ENCODE assay signal across 29 mouse cellular contexts in genomic region chr3:89327371-89327870, GRCm38 (mm10). TPM values are rescaled to one million over a fixed set of nuclear protein-coding genes. Genes with fewer than 3 reads are reported as not detected.
DNase-seq lines count a peak whose midpoint lies in the region; ATAC-seq and TF ChIP-seq lines count a peak whose summit lies in the region.
"Had no signal": no experiment of that assay in that cellular context is flagged by ENCODE, and none has a peak within 500 bp of the region (broad histone marks: within the 10 kb centered on the region; RNA-seq: fewer than 3 reads in every experiment).

No protein-coding gene starts in this region.

- no peak overlapping the region for H3K9ac ChIP-seq in hindbrain, embryonic 11.5 days (ENCODE audit: low read depth, low read length)
- no peak overlapping the region for H3K9ac ChIP-seq in hindbrain, embryonic 16.5 days (ENCODE audit: low read depth, low read length)
- no peak overlapping the region for H3K9ac ChIP-seq in midbrain, embryonic 12.5 days (replicated peaks)
- no peak overlapping the region for H3K9ac ChIP-seq in midbrain, postnatal 0 days (replicated peaks; ENCODE audit: low read length, poor library complexity, severe bottlenecking)
- peak overlapping the region; percentile 44; the same call in 1 of the 2 replicates for H3K9ac ChIP-seq in ES-Bruce4 (ENCODE audit: low read depth, poor library complexity, severe bottlenecking)
- H3K9ac ChIP-seq in hindbrain, embryonic 14.5 days = peak overlapping the region; percentile 18; the same call in 1 of the 2 replicates
- H3K9ac ChIP-seq: embryonic facial prominence, embryonic 12.5 days; liver, embryonic 13.5 days; lung, embryonic 15.5 days had no signal

- TF ChIP-seq POLR2A in ES-Bruce4 (IDR thresholded peaks at IDR 0.05; ENCODE audit: insufficient read depth, low read length) = no peak

- H3K9me3 ChIP-seq in hindbrain, embryonic 11.5 days (ENCODE audit: control insufficient read depth, low read length) = no peaks in the 10 kb centered on the region
- no peaks in the 10 kb centered on the region for H3K9me3 ChIP-seq in hindbrain, embryonic 16.5 days (ENCODE audit: control insufficient read depth, low read length)
- no peaks in the 10 kb centered on the region for H3K9me3 ChIP-seq in midbrain, embryonic 12.5 days
- H3K9me3 ChIP-seq in midbrain, postnatal 0 days (ENCODE audit: low read length) = no peaks in the 10 kb centered on the region
- no peaks in the 10 kb centered on the region for H3K9me3 ChIP-seq in ES-Bruce4 (replicated peaks; ENCODE audit: control insufficient read depth, insufficient read depth, low read length, poor library complexity, severe bottlenecking)
- no peaks in the 10 kb centered on the region for H3K9me3 ChIP-seq in hindbrain, embryonic 14.5 days (ENCODE audit: control insufficient read depth, low read length)
- H3K9me3 ChIP-seq: embryonic facial prominence, embryonic 12.5 days; liver, embryonic 13.5 days; lung, embryonic 15.5 days had no signal

- peak overlapping the region; percentile 49 for H3K27ac ChIP-seq in hindbrain, embryonic 11.5 days (ENCODE audit: low read depth, low read length)
- no peak overlapping the region for H3K27ac ChIP-seq in hindbrain, embryonic 16.5 days (ENCODE audit: low read depth, low read length)
- H3K27ac ChIP-seq in midbrain, embryonic 12.5 days (replicated peaks) = peak overlapping the region; percentile 43
- no peak overlapping the region for H3K27ac ChIP-seq in midbrain, postnatal 0 days (ENCODE audit: low read depth, low read length)
- H3K27ac ChIP-seq in ES-Bruce4 (ENCODE audit: insufficient read depth, low read length) = peak overlapping the region; percentile 44
- H3K27ac ChIP-seq in hindbrain, embryonic 14.5 days = no peak overlapping the region
- H3K27ac ChIP-seq: embryonic facial prominence, embryonic 12.5 days; liver, embryonic 13.5 days; lung, embryonic 15.5 days; macrophage had no signal

- peak; percentile 22 for DNase-seq in hindbrain, embryonic 11.5 days (ENCODE audit: low spot score)
- DNase-seq in midbrain, postnatal 0 days (ENCODE audit: low spot score) = no peak
- no peak for DNase-seq in hindbrain, embryonic 14.5 days (ENCODE audit: low spot score)
- DNase-seq in left cerebral cortex, postnatal 10 days (ENCODE audit: extremely low spot score in 1 of 2, low spot score in 2 of 2) = no peak
- DNase-seq in heart, adult 9 months (ENCODE audit: low spot score in 2 of 2) = no peak
- DNase-seq: adrenal gland, adult 8-10 months; cerebellum, adult 8-10 months; gastrocnemius, postnatal 36 days; kidney, postnatal 10 days; liver, embryonic 13.5 days; right cerebral cortex, postnatal 14 days; thymus, adult 2 months had no signal

- ATAC-seq in hindbrain, embryonic 11.5 days (ENCODE audit: low FRiP score) = peak; percentile 8; the same call in 1 of the 2 replicates
- no peak for ATAC-seq in hindbrain, embryonic 16.5 days
- no peak for ATAC-seq in midbrain, embryonic 12.5 days (ENCODE audit: low FRiP score, low read depth)
- ATAC-seq in midbrain, postnatal 0 days (ENCODE audit: low FRiP score) = no peak
- no peak for ATAC-seq in hindbrain, embryonic 14.5 days (ENCODE audit: low FRiP score)
- ATAC-seq: CD4-positive, CD25-positive, alpha-beta regulatory T cell, adult 4 months; forebrain, embryonic 14.5 days; intestine, embryonic 16.5 days had no signal

- TF ChIP-seq EP300 in ES-Bruce4 (IDR thresholded peaks at IDR 0.05; ENCODE audit: insufficient read depth, low read depth, low read length) = no peak

- H3K4me3 ChIP-seq in hindbrain, embryonic 11.5 days (ENCODE audit: low read depth, low read length) = no peak overlapping the region
- no peak overlapping the region for H3K4me3 ChIP-seq in hindbrain, embryonic 16.5 days (ENCODE audit: low read length)
- no peak overlapping the region for H3K4me3 ChIP-seq in midbrain, embryonic 12.5 days
- H3K4me3 ChIP-seq in midbrain, postnatal 0 days (ENCODE audit: low read depth, low read length) = no peak overlapping the region
- H3K4me3 ChIP-seq in ES-Bruce4 (ENCODE audit: low read depth, low read length) = no peak overlapping the region
- H3K4me3 ChIP-seq in hindbrain, embryonic 14.5 days (replicated peaks; ENCODE audit: low read length) = no peak overlapping the region
- H3K4me3 ChIP-seq: embryonic facial prominence, embryonic 12.5 days; erythroblast, embryonic 14.5 days; liver, embryonic 13.5 days; lung, embryonic 15.5 days had no signal

- peaks cover 12% of the 10 kb centered on the region for H3K4me1 ChIP-seq in hindbrain, embryonic 11.5 days (replicated peaks; ENCODE audit: control insufficient read depth, insufficient read depth, low read length)
- peaks cover under 1% of the 10 kb centered on the region for H3K4me1 ChIP-seq in hindbrain, embryonic 16.5 days (ENCODE audit: control insufficient read depth, insufficient read depth, low read depth, low read length)
- peaks cover 37% of the 10 kb centered on the region for H3K4me1 ChIP-seq in midbrain, embryonic 12.5 days
- peaks cover 3% of the 10 kb centered on the region; the same call in 1 of the 2 replicates for H3K4me1 ChIP-seq in midbrain, postnatal 0 days (ENCODE audit: insufficient read depth, low read length)
- H3K4me1 ChIP-seq in ES-Bruce4 (ENCODE audit: control insufficient read depth, insufficient read depth, low read length) = peaks cover 11% of the 10 kb centered on the region
- H3K4me1 ChIP-seq in hindbrain, embryonic 14.5 days (replicated peaks; ENCODE audit: control insufficient read depth, insufficient read depth, low read length) = peaks cover 32% of the 10 kb centered on the region

- no peaks in the 10 kb centered on the region for H3K36me3 ChIP-seq in hindbrain, embryonic 11.5 days (ENCODE audit: control insufficient read depth, insufficient read depth, low read length)
- no peaks in the 10 kb centered on the region for H3K36me3 ChIP-seq in hindbrain, embryonic 16.5 days (ENCODE audit: control insufficient read depth, insufficient read depth, low read length)
- no peaks in the 10 kb centered on the region for H3K36me3 ChIP-seq in midbrain, embryonic 12.5 days
- no peaks in the 10 kb centered on the region for H3K36me3 ChIP-seq in midbrain, postnatal 0 days (ENCODE audit: insufficient read depth, low read length)
- no peaks in the 10 kb centered on the region for H3K36me3 ChIP-seq in ES-Bruce4 (ENCODE audit: control insufficient read depth, insufficient read depth, low read length, poor library complexity, severe bottlenecking)
- no peaks in the 10 kb centered on the region for H3K36me3 ChIP-seq in hindbrain, embryonic 14.5 days (replicated peaks; ENCODE audit: control insufficient read depth, insufficient read depth)
- H3K36me3 ChIP-seq: embryonic facial prominence, embryonic 12.5 days; liver, embryonic 13.5 days; lung, embryonic 15.5 days had no signal

- H3K27me3 ChIP-seq in hindbrain, embryonic 11.5 days (ENCODE audit: control insufficient read depth, insufficient read depth, low read length) = no peaks in the 10 kb centered on the region; the same call in none of the 2 replicates
- H3K27me3 ChIP-seq in hindbrain, embryonic 16.5 days (replicated peaks; ENCODE audit: control insufficient read depth, insufficient read depth, low read length) = no peaks in the 10 kb centered on the region
- peaks cover 62% of the 10 kb centered on the region for H3K27me3 ChIP-seq in midbrain, embryonic 12.5 days
- H3K27me3 ChIP-seq in midbrain, postnatal 0 days (ENCODE audit: insufficient read depth, low read length) = no peaks in the 10 kb centered on the region
- H3K27me3 ChIP-seq in ES-Bruce4 (ENCODE audit: control insufficient read depth, insufficient read depth, low read length, poor library complexity, severe bottlenecking) = no peaks in the 10 kb centered on the region
- H3K27me3 ChIP-seq in hindbrain, embryonic 14.5 days (ENCODE audit: control insufficient read depth, insufficient read depth, low read length) = no peaks in the 10 kb centered on the region
- H3K27me3 ChIP-seq: embryonic facial prominence, embryonic 12.5 days had no signal

- intact Hi-C loops in left cerebral cortex, postnatal 10 days (cut with DNase I) = no loop called here

- TF ChIP-seq CTCF in midbrain, postnatal 0 days (IDR thresholded peaks at IDR 0.05) = no peak
- TF ChIP-seq CTCF in ES-Bruce4 (IDR thresholded peaks at IDR 0.05; ENCODE audit: low read depth, low read length) = no peak

- WGBS in hindbrain, embryonic 11.5 days = 48% methylated on average over 9 of the region's 9 CpGs
- 34% methylated on average over 9 of the region's 9 CpGs for WGBS in hindbrain, embryonic 16.5 days
- WGBS in midbrain, embryonic 12.5 days = 58% methylated on average over 9 of the region's 9 CpGs
- WGBS in midbrain, postnatal 0 days = 37% methylated on average over 9 of the region's 9 CpGs
- 27% methylated on average over 9 of the region's 9 CpGs for WGBS in hindbrain, embryonic 14.5 days

- no peak overlapping the region for H3K4me2 ChIP-seq in hindbrain, embryonic 11.5 days (replicated peaks; ENCODE audit: low read depth, low read length)
- H3K4me2 ChIP-seq in hindbrain, embryonic 16.5 days (ENCODE audit: low read length) = no peak overlapping the region
- no peak overlapping the region for H3K4me2 ChIP-seq in midbrain, embryonic 12.5 days (replicated peaks)
- H3K4me2 ChIP-seq in midbrain, postnatal 0 days (ENCODE audit: low read depth, low read length, poor library complexity, severe bottlenecking) = no peak overlapping the region
- H3K4me2 ChIP-seq in hindbrain, embryonic 14.5 days (replicated peaks) = no peak overlapping the region
- H3K4me2 ChIP-seq: embryonic facial prominence, embryonic 12.5 days; liver, embryonic 13.5 days; lung, embryonic 15.5 days had no signal

RNA-seq across cellular contexts. Expression of gene Efna3, which starts 4.7 kb away (rescaled TPM):
- 13.8 TPM in 2 replicates for polyA plus RNA-seq in hindbrain, embryonic 11.5 days (2014; fragmentation: Nextera tagmentation; extraction: Ambion mirVana)
- 77.9 and 78.0 TPM in 2 replicates for polyA plus RNA-seq in hindbrain, embryonic 16.5 days (2015; fragmentation: Nextera tagmentation; extraction: Ambion mirVana)
- 10.7 and 11.1 TPM in 2 replicates for polyA plus RNA-seq in midbrain, embryonic 12.5 days (2016; fragmentation: Nextera tagmentation; extraction: Ambion mirVana)
- 93.5 and 115 TPM in 2 replicates for total RNA-seq in midbrain, postnatal 0 days (2014; rRNA removed)
- 52.3 and 58.4 TPM in 2 replicates for polyA plus RNA-seq in midbrain, postnatal 0 days (2015; fragmentation: Nextera tagmentation; extraction: Ambion mirVana)
- polyA plus RNA-seq in ES-Bruce4 (2011; ENCODE audit: insufficient read depth, insufficient read length, low read depth, missing spikeins) = 17.2 and 18.9 TPM in 2 replicates
- polyA plus RNA-seq in hindbrain, embryonic 14.5 days (2014; fragmentation: Nextera tagmentation; extraction: Ambion mirVana) = 62.5 and 70.3 TPM in 2 replicates
- 10 to 100 TPM; 47.7 to 56.7 TPM for total RNA-seq in left cerebral cortex, postnatal 10 days (2021)
- total RNA-seq: common myeloid progenitor, adult 5-6 weeks; gastrocnemius, postnatal 36 days; hematopoietic stem cell, adult 5-6 weeks; neutrophil, adult 5-6 weeks had no signal
- polyA plus RNA-seq: CD4-positive, CD25-positive, alpha-beta regulatory T cell, adult 4 months; erythroblast, embryonic 14.5 days; macrophage; spleen, adult 2 months had no signal

RNA-seq across cellular contexts. Expression of gene Efna4, which starts 10.4 kb away (rescaled TPM):
- polyA plus RNA-seq in hindbrain, embryonic 11.5 days (2014; fragmentation: Nextera tagmentation; extraction: Ambion mirVana) = 18.9 and 20.6 TPM in 2 replicates
- 3.9 and 5.0 TPM in 2 replicates for polyA plus RNA-seq in hindbrain, embryonic 16.5 days (2015; fragmentation: Nextera tagmentation; extraction: Ambion mirVana)
- 16.8 and 17.3 TPM in 2 replicates for polyA plus RNA-seq in midbrain, embryonic 12.5 days (2016; fragmentation: Nextera tagmentation; extraction: Ambion mirVana)
- total RNA-seq in midbrain, postnatal 0 days (2014; rRNA removed) = 3.0 and 7.9 TPM in 2 replicates
- 2.5 and 3.5 TPM in 2 replicates for polyA plus RNA-seq in midbrain, postnatal 0 days (2015; fragmentation: Nextera tagmentation; extraction: Ambion mirVana)
- polyA plus RNA-seq in ES-Bruce4 (2011; ENCODE audit: insufficient read depth, insufficient read length, low read depth, missing spikeins) = 14.6 and 16.7 TPM in 2 replicates
- 4.4 and 4.9 TPM in 2 replicates for polyA plus RNA-seq in hindbrain, embryonic 14.5 days (2014; fragmentation: Nextera tagmentation; extraction: Ambion mirVana)
- 1 to 10 TPM in 1 of 2 experiments, under 1 TPM in 1; 0.34 to 1.1 TPM for total RNA-seq in left cerebral cortex, postnatal 10 days (2021)
- total RNA-seq: neutrophil, adult 5-6 weeks had no signal
- polyA plus RNA-seq: CD4-positive, CD25-positive, alpha-beta regulatory T cell, adult 4 months; erythroblast, embryonic 14.5 days; macrophage had no signal

RNA-seq across cellular contexts. Expression of gene Adam15, which starts 22.4 kb away (rescaled TPM):
- 17.8 TPM in 2 replicates for polyA plus RNA-seq in hindbrain, embryonic 11.5 days (2014; fragmentation: Nextera tagmentation; extraction: Ambion mirVana)
- polyA plus RNA-seq in hindbrain, embryonic 16.5 days (2015; fragmentation: Nextera tagmentation; extraction: Ambion mirVana) = 74.6 and 84.1 TPM in 2 replicates
- 35.0 and 37.0 TPM in 2 replicates for polyA plus RNA-seq in midbrain, embryonic 12.5 days (2016; fragmentation: Nextera tagmentation; extraction: Ambion mirVana)
- total RNA-seq in midbrain, postnatal 0 days (2014; rRNA removed) = 63.4 and 88.8 TPM in 2 replicates
- 73.6 and 79.4 TPM in 2 replicates for polyA plus RNA-seq in midbrain, postnatal 0 days (2015; fragmentation: Nextera tagmentation; extraction: Ambion mirVana)
- 25.2 TPM in 2 replicates for polyA plus RNA-seq in ES-Bruce4 (2011; ENCODE audit: insufficient read depth, insufficient read length, low read depth, missing spikeins)
- polyA plus RNA-seq in hindbrain, embryonic 14.5 days (2014; fragmentation: Nextera tagmentation; extraction: Ambion mirVana) = 40.8 and 44.0 TPM in 2 replicates
- 10 to 100 TPM; 93.0 to 96.9 TPM for total RNA-seq in left cerebral cortex, postnatal 10 days (2021)

RNA-seq across cellular contexts. Expression of gene Dcst2, which starts 34.4 kb away (rescaled TPM):
- 0.14 and 0.27 TPM in 2 replicates for polyA plus RNA-seq in hindbrain, embryonic 11.5 days (2014; fragmentation: Nextera tagmentation; extraction: Ambion mirVana)
- 0.10 and 0.11 TPM in 2 replicates for polyA plus RNA-seq in hindbrain, embryonic 16.5 days (2015; fragmentation: Nextera tagmentation; extraction: Ambion mirVana)
- 0.22 and 0.29 TPM in 2 replicates for polyA plus RNA-seq in midbrain, embryonic 12.5 days (2016; fragmentation: Nextera tagmentation; extraction: Ambion mirVana)
- not detected in 2 replicates for total RNA-seq in midbrain, postnatal 0 days (2014; rRNA removed)
- 0.31 and 0.51 TPM in 2 replicates for polyA plus RNA-seq in midbrain, postnatal 0 days (2015; fragmentation: Nextera tagmentation; extraction: Ambion mirVana)
- polyA plus RNA-seq in ES-Bruce4 (2011; ENCODE audit: insufficient read depth, insufficient read length, low read depth, missing spikeins) = 0.25 and 0.29 TPM in 2 replicates
- polyA plus RNA-seq in hindbrain, embryonic 14.5 days (2014; fragmentation: Nextera tagmentation; extraction: Ambion mirVana) = 0.12 and 0.21 TPM in 2 replicates
- total RNA-seq in left cerebral cortex, postnatal 10 days (2021) = under 1 TPM; 0.39 to 0.41 TPM
- total RNA-seq: common myeloid progenitor, adult 5-6 weeks; gastrocnemius, postnatal 36 days; heart, adult 8-10 months; hematopoietic stem cell, adult 5-6 weeks; neutrophil, adult 5-6 weeks had no signal
- polyA plus RNA-seq: erythroblast, embryonic 14.5 days; heart, embryonic 16.5 days; macrophage had no signal

RNA-seq across cellular contexts. Expression of gene Dcst1, which starts 37.6 kb away (rescaled TPM):
- 0.28 and 0.63 TPM in 2 replicates for polyA plus RNA-seq in hindbrain, embryonic 11.5 days (2014; fragmentation: Nextera tagmentation; extraction: Ambion mirVana)
- polyA plus RNA-seq in hindbrain, embryonic 16.5 days (2015; fragmentation: Nextera tagmentation; extraction: Ambion mirVana) = 0.66 and 1.1 TPM in 2 replicates
- 0.20 and 0.65 TPM in 2 replicates for polyA plus RNA-seq in midbrain, embryonic 12.5 days (2016; fragmentation: Nextera tagmentation; extraction: Ambion mirVana)
- total RNA-seq in midbrain, postnatal 0 days (2014; rRNA removed) = 0.05 TPM in 1 of 2 replicates, not detected in the other
- 1.1 TPM in 2 replicates for polyA plus RNA-seq in midbrain, postnatal 0 days (2015; fragmentation: Nextera tagmentation; extraction: Ambion mirVana)
- not detected in 2 replicates for polyA plus RNA-seq in ES-Bruce4 (2011; ENCODE audit: insufficient read depth, insufficient read length, low read depth, missing spikeins)
- polyA plus RNA-seq in hindbrain, embryonic 14.5 days (2014; fragmentation: Nextera tagmentation; extraction: Ambion mirVana) = 0.43 and 1.1 TPM in 2 replicates
- total RNA-seq in left cerebral cortex, postnatal 10 days (2021) = not detected
- total RNA-seq: gastrocnemius, postnatal 36 days; heart, adult 8-10 months; hematopoietic stem cell, adult 5-6 weeks; left cerebral cortex, postnatal 36 days; neutrophil, adult 5-6 weeks had no signal
- polyA plus RNA-seq: erythroblast, embryonic 14.5 days; liver, embryonic 13.5 days; macrophage had no signal

Comparison
In these comparisons a context has a peak if more than half of its experiments do, and no peak if none do; other contexts are left out.
1. H3K27ac ChIP-seq: peak in hindbrain, embryonic 11.5 days (single experiment), midbrain, embryonic 12.5 days (single experiment) and ES-Bruce4 (single experiment); none in hindbrain, embryonic 16.5 days (single experiment), midbrain, postnatal 0 days (single experiment) and hindbrain, embryonic 14.5 days (single experiment).
2. H3K9ac ChIP-seq: peak in ES-Bruce4 (single experiment) and hindbrain, embryonic 14.5 days (single experiment); none in hindbrain, embryonic 11.5 days (single experiment), hindbrain, embryonic 16.5 days (single experiment), midbrain, embryonic 12.5 days (single experiment) and midbrain, postnatal 0 days (single experiment).